7 mouse cellular contexts compared by ENCODE assay signal in the genomic region with DNA sequence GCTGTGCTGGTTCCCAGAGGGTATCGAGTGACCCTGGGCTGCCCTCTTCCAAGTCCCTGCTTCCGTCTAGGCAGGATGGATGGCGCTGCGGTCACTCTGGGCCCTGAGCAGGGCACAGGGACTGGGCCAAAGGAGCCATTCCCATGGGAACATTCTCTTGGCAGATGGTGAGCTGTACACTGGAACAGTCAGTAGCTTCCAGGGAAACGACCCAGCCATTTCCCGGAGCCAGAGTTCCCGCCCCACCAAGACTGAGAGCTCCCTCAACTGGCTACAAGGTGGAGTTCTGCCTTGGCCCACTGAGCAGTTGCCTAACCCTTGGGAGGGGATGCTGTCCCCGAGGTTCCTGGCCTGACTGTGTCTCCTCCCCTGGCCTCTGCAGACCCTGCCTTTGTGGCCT. TPM values are rescaled to one million over a fixed set of nuclear protein-coding genes. Genes with fewer than 3 reads are reported as not detected.
DNase-seq lines count a peak whose midpoint lies in the region; ATAC-seq and TF ChIP-seq lines count a peak whose summit lies in the region.

No protein-coding gene starts in this region.

- H3K27me3 ChIP-seq in kidney, embryonic 14.5 days (ENCODE audit: control insufficient read depth, insufficient read depth, low read length), result no peaks in the 10 kb centered on the region
- no peaks in the 10 kb centered on the region for H3K27me3 ChIP-seq in E14TG2a.4 (ENCODE audit: insufficient read depth, low read length)
- H3K27me3 ChIP-seq in stomach, embryonic 16.5 days (ENCODE audit: control insufficient read depth, insufficient read depth, low read length), result no peaks in the 10 kb centered on the region

- WGBS in kidney, embryonic 14.5 days, result 70% methylated on average over 8 of the region's 8 CpGs
- 78% methylated on average over 8 of the region's 8 CpGs for WGBS in stomach, embryonic 16.5 days

- H3K4me1 ChIP-seq in kidney, embryonic 14.5 days (ENCODE audit: control insufficient read depth, insufficient read depth, low read length), result no peaks in the 10 kb centered on the region
- H3K4me1 ChIP-seq in E14TG2a.4 (replicated peaks; ENCODE audit: low read depth, low read length), result peaks cover 94% of the 10 kb centered on the region
- no peaks in the 10 kb centered on the region for H3K4me1 ChIP-seq in stomach, embryonic 16.5 days (ENCODE audit: control insufficient read depth, insufficient read depth, low read length)

- peaks cover 67% of the 10 kb centered on the region for H3K36me3 ChIP-seq in kidney, embryonic 14.5 days (ENCODE audit: control insufficient read depth, insufficient read depth, low read length)
- peaks cover 99% of the 10 kb centered on the region for H3K36me3 ChIP-seq in E14TG2a.4 (ENCODE audit: insufficient read depth, low read length)
- H3K36me3 ChIP-seq in stomach, embryonic 16.5 days (ENCODE audit: control insufficient read depth, insufficient read depth, low read length), result peaks cover 32% of the 10 kb centered on the region

- no peak overlapping the region for H3K27ac ChIP-seq in kidney, embryonic 14.5 days (ENCODE audit: low read depth, low read length)
- no peak overlapping the region for H3K27ac ChIP-seq in stomach, embryonic 16.5 days (ENCODE audit: low read length)

- no peak for TF ChIP-seq POLR2A in brain, embryonic 14.5 days (IDR thresholded peaks at IDR 0.05; ENCODE audit: borderline replicate concordance, extremely low read depth, insufficient read depth, insufficient read length, poor library complexity, severe bottlenecking)

- no peaks in the 10 kb centered on the region; the same call in 1 of the 2 replicates for H3K9me3 ChIP-seq in kidney, embryonic 14.5 days (ENCODE audit: control insufficient read depth, low read length)
- H3K9me3 ChIP-seq in E14TG2a.4 (ENCODE audit: low read length), result no peaks in the 10 kb centered on the region
- H3K9me3 ChIP-seq in stomach, embryonic 16.5 days (replicated peaks; ENCODE audit: control insufficient read depth, low read length), result no peaks in the 10 kb centered on the region

- no peak overlapping the region for H3K4me2 ChIP-seq in kidney, embryonic 14.5 days (replicated peaks; ENCODE audit: low read depth, low read length)
- no peak overlapping the region for H3K4me2 ChIP-seq in stomach, embryonic 16.5 days (ENCODE audit: low read depth, low read length)

- no peak for ATAC-seq in kidney, embryonic 14.5 days (ENCODE audit: low FRiP score, low TSS enrichment)
- ATAC-seq in stomach, embryonic 16.5 days (ENCODE audit: insufficient read depth, low FRiP score), result 0 out of 2 replicates have a peak, but pooled peaks have one; percentile 22

- peak; percentile 53 for DNase-seq in kidney, adult 11 months
- DNase-seq in brain, embryonic 14.5 days (ENCODE audit: low read depth), result no peak
- DNase-seq in kidney, postnatal 14 days, result peak; percentile 55
- no peak for DNase-seq in thymus, postnatal 4 days

- no peak for TF ChIP-seq CTCF in E14TG2a.4 (conservative IDR thresholded peaks at IDR 0.05; ENCODE audit: low read length)
- TF ChIP-seq CTCF in brain, embryonic 14.5 days (IDR thresholded peaks at IDR 0.05; ENCODE audit: borderline replicate concordance, extremely low read depth, insufficient read depth, insufficient read length), result 0 out of 2 replicates have a peak, but pooled peaks have one; percentile 6

- no peak overlapping the region for H3K9ac ChIP-seq in kidney, embryonic 14.5 days (ENCODE audit: low read depth, low read length)
- no peak overlapping the region for H3K9ac ChIP-seq in stomach, embryonic 16.5 days (ENCODE audit: low read length)

- no peak overlapping the region for H3K4me3 ChIP-seq in kidney, embryonic 14.5 days (ENCODE audit: low read length)
- H3K4me3 ChIP-seq in E14TG2a.4 (replicated peaks; ENCODE audit: low read length), result 0 out of 2 replicates have a peak overlapping the region, but pooled peaks have one; percentile 26
- no peak overlapping the region for H3K4me3 ChIP-seq in stomach, embryonic 16.5 days (replicated peaks; ENCODE audit: low read length)

RNA-seq across cellular contexts. Expression of a gene that starts 16.0 kb away (rescaled TPM):
- polyA plus RNA-seq in kidney, embryonic 14.5 days (2014; fragmentation: Nextera tagmentation; extraction: Ambion mirVana), result 100 and 139 TPM in 2 replicates
- polyA plus RNA-seq in brain, embryonic 14.5 days (2012; rRNA removed), result 25.7 and 31.1 TPM in 2 replicates
- 141 and 167 TPM in 2 replicates for polyA plus RNA-seq in stomach, embryonic 16.5 days (2015; fragmentation: Nextera tagmentation; extraction: Ambion mirVana)

RNA-seq across cellular contexts. Expression of a gene that starts 16.1 kb away (rescaled TPM):
- polyA plus RNA-seq in kidney, embryonic 14.5 days (2014; fragmentation: Nextera tagmentation; extraction: Ambion mirVana), result 3.3 and 5.3 TPM in 2 replicates
- polyA plus RNA-seq in brain, embryonic 14.5 days (2012; rRNA removed), result 2.3 and 3.4 TPM in 2 replicates
- polyA plus RNA-seq in stomach, embryonic 16.5 days (2015; fragmentation: Nextera tagmentation; extraction: Ambion mirVana), result 4.0 and 4.7 TPM in 2 replicates

RNA-seq across cellular contexts. Expression of a gene that starts 29.6 kb away (rescaled TPM):
- polyA plus RNA-seq in kidney, embryonic 14.5 days (2014; fragmentation: Nextera tagmentation; extraction: Ambion mirVana), result 0.47 and 1.7 TPM in 2 replicates
- polyA plus RNA-seq in brain, embryonic 14.5 days (2012; rRNA removed), result 0.79 and 1.2 TPM in 2 replicates
- polyA plus RNA-seq in stomach, embryonic 16.5 days (2015; fragmentation: Nextera tagmentation; extraction: Ambion mirVana), result 0.56 and 1.1 TPM in 2 replicates

RNA-seq across cellular contexts. Expression of a gene that starts 29.9 kb away (rescaled TPM):
- 13.0 and 19.9 TPM in 2 replicates for polyA plus RNA-seq in kidney, embryonic 14.5 days (2014; fragmentation: Nextera tagmentation; extraction: Ambion mirVana)
- 14.7 and 23.6 TPM in 2 replicates for polyA plus RNA-seq in brain, embryonic 14.5 days (2012; rRNA removed)
- 19.7 and 23.7 TPM in 2 replicates for polyA plus RNA-seq in stomach, embryonic 16.5 days (2015; fragmentation: Nextera tagmentation; extraction: Ambion mirVana)

RNA-seq across cellular contexts. Expression of a gene that starts 44.4 kb away (rescaled TPM):
- polyA plus RNA-seq in kidney, embryonic 14.5 days (2014; fragmentation: Nextera tagmentation; extraction: Ambion mirVana), result 44.8 and 49.7 TPM in 2 replicates
- 50.9 and 65.2 TPM in 2 replicates for polyA plus RNA-seq in brain, embryonic 14.5 days (2012; rRNA removed)
- polyA plus RNA-seq in stomach, embryonic 16.5 days (2015; fragmentation: Nextera tagmentation; extraction: Ambion mirVana), result 52.2 and 53.3 TPM in 2 replicates

Comparison
In these comparisons a context has a peak if more than half of its experiments do, and no peak if none do; other contexts are left out.
1. DNase-seq: peak in kidney, adult 11 months (single experiment) and kidney, postnatal 14 days (single experiment); none in brain, embryonic 14.5 days (single experiment) and thymus, postnatal 4 days (single experiment).